Mouse (Mus musculus) kidney, adult 2 months (tissue): ENCODE measurements around the gene Adap2. TPM values are rescaled to one million over a fixed set of nuclear protein-coding genes. Genes with fewer than 3 reads are reported as not detected.

ENCODE experiments used
- DNase-seq: peaks from one replicate; pipeline ENCODE4 v3.0.0; 2021
- H3K27ac ChIP-seq: fragments of 200-500 bp; 2 replicates; pipeline ENCODE4 v1.5.1; 2012; ENCODE audit warnings: low read depth, low read length, control low read depth, inconsistent platforms; ENCODE audit not compliant: insufficient read depth
- H3K27me3 ChIP-seq: fragments of 200-500 bp; replicated peaks from 2 replicates; pipeline ENCODE4 v1.6.1; 2012; ENCODE audit warnings: mild to moderate bottlenecking, moderate library complexity, low read length, inconsistent platforms; ENCODE audit not compliant: control insufficient read depth, insufficient read depth
- H3K36me3 ChIP-seq: fragments of 200-500 bp; 2 replicates; pipeline ENCODE4 v1.6.1; 2012; ENCODE audit warnings: mild to moderate bottlenecking, moderate library complexity, low read length, inconsistent platforms; ENCODE audit not compliant: control insufficient read depth, insufficient read depth
- H3K4me1 ChIP-seq: fragments of 200-500 bp; 2 replicates; pipeline ENCODE4 v1.6.1; 2011; ENCODE audit warnings: low read length; ENCODE audit not compliant: control insufficient read depth, insufficient read depth
- H3K4me3 ChIP-seq: fragments of 200-500 bp; 2 replicates; pipeline ENCODE4 v1.5.1; 2011; ENCODE audit warnings: mild to moderate bottlenecking, low read depth, low read length, control low read depth; ENCODE audit not compliant: insufficient read depth
- CTCF ChIP-seq: fragments of 200-500 bp; conservative IDR thresholded peaks from 2 replicates; pipeline ENCODE4 v1.5.1; 2011; ENCODE audit warnings: low read depth, mild to moderate bottlenecking, control low read depth, low read length, moderate library complexity, mixed read lengths; ENCODE audit not compliant: insufficient read depth, insufficient read length
- POLR2A ChIP-seq: fragments of 200-500 bp; IDR thresholded peaks from one replicate; pipeline ENCODE4 v1.6.1; 2011; ENCODE audit warnings: low read depth, low read length, control low read depth
- WGBS: fragments of 180-500 bp; shearing (Covaris S2); methylation state at CpG from one replicate; pipeline ENCODE4 v1.1.7; 2018; 5-methylcytosine and 5-hydroxymethylcytosine counted together
- polyA plus RNA-seq: library from polyadenylated mRNA; depleted of rRNA; stranded (reverse); fragments of >200 nt; gene quantifications from 2 replicates; pipeline ENCODE4 v1.2.3, GENCODE M21; 2012

The Adap2 gene
- polyA plus RNA-seq, 1 experiment: 26.8 TPM

DNA sequence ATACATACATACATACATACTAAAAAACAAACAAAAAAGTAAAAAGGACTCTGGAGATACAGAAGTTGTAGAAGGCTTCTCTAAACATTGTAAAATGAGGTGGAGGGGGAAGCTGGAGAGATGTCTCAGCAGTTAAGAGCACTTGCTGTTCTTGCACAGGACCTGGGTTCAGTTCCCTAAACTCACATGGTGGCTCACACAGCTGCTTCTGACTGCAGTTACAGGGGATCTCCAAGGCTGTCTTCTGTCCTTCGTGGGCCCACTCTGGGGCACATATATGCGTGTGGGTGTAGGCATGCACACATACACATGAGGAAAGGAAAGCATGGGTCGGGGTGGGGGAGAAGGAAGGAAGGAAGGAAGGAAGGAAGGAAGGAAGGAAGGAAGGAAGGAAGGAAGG lies 15.7 kb downstream of the Adap2 start:
- TF ChIP-seq POLR2A: no peak
- TF ChIP-seq CTCF: no peak
- DNase-seq: no peak
- no peak overlapping the region for H3K4me3 ChIP-seq
- 83% methylated on average over 3 of the region's 3 CpGs for WGBS
- no peaks in the 10 kb centered on the region for H3K27me3 ChIP-seq
- 0 out of 2 replicates have a peak, but pooled peaks cover 2% of the 10 kb centered on the region for H3K36me3 ChIP-seq
- peaks cover 24% of the 10 kb centered on the region for H3K4me1 ChIP-seq
- no peak overlapping the region for H3K27ac ChIP-seq

DNA sequence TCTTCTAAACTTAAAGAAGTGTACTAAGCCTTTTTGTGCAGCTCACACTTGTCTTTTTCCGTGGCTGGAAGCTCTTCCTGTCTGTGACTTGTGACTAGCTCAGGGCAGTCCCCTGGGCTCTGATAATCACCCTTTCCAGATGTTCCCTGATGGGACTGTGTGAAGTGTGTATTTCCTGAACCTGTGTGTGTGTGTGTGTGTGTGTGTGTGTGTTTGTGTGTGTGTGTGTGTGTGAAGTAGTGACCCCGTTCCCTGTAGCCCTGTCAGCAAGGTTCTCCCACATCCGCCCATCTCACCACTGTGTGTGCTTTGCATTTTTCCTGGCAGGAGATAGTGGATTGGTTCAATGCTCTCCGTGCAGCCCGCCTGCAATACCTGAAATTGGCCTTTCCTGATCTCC lies 16.4 kb downstream of the Adap2 start:
- no peak for DNase-seq
- TF ChIP-seq CTCF (no peak), POLR2A (no peak)
- no peak overlapping the region for H3K4me3 ChIP-seq
- peaks cover 24% of the 10 kb centered on the region for H3K4me1 ChIP-seq
- peak overlapping the region; percentile 35; the same call in 1 of the 2 replicates for H3K27ac ChIP-seq
- H3K27me3 ChIP-seq: no peaks in the 10 kb centered on the region
- 0 out of 2 replicates have a peak, but pooled peaks cover 2% of the 10 kb centered on the region for H3K36me3 ChIP-seq
- WGBS: 55% methylated on average over 5 of the region's 5 CpGs

DNA sequence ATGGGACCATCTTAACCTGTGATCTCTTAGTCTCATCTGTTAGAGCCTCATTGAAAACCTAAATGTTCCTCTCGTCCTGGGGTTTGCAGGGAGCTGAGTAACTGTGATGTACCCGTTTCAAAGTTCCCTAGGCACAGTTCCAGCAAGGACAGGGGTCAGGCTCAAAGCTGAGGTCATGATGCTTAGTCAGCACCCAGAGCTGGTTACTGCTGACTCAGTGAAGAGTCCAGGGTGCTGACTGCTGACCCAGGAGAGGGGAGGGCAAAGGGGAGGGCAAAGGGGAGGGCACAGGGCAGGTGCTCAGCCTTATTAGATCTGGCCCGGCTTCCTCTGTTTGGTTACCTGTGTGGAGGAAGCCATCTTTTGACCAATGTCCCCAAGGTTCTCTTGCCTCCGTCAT lies 18.0 kb downstream of the Adap2 start:
- H3K4me3 ChIP-seq: no peak overlapping the region
- WGBS: 46% methylated on average over 4 of the region's 4 CpGs
- TF ChIP-seq CTCF (no peak), POLR2A (no peak)
- H3K27me3 ChIP-seq: no peaks in the 10 kb centered on the region
- no peaks in the 10 kb centered on the region for H3K36me3 ChIP-seq
- H3K27ac ChIP-seq: peak overlapping the region; percentile 92
- peak; percentile 96 for DNase-seq
- H3K4me1 ChIP-seq: peaks cover 25% of the 10 kb centered on the region

DNA sequence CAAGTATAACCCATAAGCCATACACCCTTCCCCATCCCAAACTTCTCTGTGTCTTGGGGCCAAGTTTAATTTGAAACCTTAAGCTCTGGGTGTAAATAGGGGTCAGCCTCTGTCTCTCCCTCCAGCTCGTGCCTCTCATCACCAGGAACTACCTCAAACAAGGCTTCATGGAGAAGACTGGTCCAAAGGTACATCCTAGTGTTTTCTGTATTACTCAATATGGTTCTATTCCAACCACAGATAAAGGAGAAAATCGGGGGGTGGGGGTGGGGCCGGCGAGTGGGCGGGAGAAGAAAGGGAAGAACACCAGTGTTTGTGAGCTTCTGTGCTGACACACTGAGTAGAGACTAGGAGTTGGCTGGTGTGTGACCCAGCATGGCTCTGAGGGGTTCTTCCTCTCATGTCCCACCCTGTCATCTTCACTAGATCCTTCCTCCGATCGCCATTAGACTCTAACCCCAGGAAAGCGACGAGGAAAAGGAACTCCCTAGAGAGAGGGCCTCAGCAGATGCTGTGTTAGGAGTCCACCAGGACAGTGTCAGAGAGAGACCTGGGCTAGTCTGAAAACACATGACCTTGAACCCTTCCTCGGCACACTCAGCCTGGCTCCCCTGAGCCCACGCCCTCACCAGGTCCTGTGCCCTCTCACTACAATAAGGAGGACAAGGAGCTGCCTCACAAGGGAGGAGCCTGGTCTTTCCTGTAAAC lies 20.2 kb downstream of the Adap2 start:
- Histone ChIP-seq H3K4me3 (no peak overlapping the region), H3K36me3 (no peaks in the 10 kb centered on the region), H3K4me1 (peaks cover 27% of the 10 kb centered on the region), H3K27me3 (no peaks in the 10 kb centered on the region), H3K27ac (peak overlapping the region; percentile 21; the same call in 1 of the 2 replicates)
- WGBS: 79% methylated on average over 11 of the region's 11 CpGs
- TF ChIP-seq POLR2A (no peak), CTCF (no peak)
- no peak for DNase-seq

DNA sequence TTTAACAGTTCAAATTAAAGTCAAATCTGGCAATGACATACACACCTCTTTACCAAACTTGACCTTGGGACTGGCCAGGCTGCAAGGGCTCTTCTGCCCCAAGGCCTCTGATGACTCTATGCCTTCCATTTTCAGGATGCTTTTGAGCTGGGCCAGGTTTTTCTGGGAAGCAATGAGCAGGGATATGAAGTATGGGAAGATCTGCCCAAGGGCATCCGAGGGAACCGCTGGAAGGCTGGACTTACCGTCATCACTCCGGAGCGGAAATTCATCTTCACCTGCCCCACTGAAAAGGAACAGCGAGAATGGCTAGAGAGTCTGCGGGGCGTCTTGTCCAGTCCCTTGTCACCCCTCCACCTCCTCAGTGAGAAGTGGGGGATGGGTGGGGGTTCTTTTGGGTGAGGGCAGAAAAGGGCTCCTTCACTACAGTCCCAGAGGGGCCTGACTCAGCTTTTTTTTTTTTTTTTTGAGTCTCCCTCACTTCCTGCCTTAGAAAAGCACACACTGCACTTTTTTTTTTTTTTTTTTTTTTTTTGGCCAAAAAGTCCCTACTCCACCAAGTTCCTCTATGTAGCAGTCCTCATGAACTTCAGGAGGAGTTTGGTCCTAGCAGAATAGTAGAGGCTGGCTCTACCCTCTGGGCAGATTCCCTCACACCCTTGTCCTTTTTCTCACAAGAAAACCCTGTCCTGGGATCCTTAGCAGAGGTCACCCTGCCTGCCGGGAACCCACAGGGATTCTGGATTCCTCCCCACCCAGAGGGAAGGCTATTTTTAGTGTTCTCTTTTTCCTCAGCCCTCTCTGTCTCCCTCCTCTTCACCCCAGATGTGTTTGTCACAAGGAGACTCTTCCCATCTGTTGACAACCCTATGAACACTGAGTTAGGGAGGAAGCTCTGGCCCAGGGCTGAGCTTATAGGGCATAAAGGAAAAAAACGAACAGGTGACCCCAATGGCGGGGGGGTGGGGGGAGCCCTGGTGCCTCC lies 23.3 kb downstream of the Adap2 start:
- Histone ChIP-seq H3K4me3 (no peak overlapping the region), H3K27ac (peak overlapping the region; percentile 84), H3K36me3 (no peaks in the 10 kb centered on the region), H3K4me1 (peaks cover 8% of the 10 kb centered on the region; the same call in 1 of the 2 replicates), H3K27me3 (no peaks in the 10 kb centered on the region)
- 73% methylated on average over 11 of the region's 11 CpGs for WGBS
- TF ChIP-seq POLR2A (no peak), CTCF (no peak)
- DNase-seq: peak; percentile 44

DNA sequence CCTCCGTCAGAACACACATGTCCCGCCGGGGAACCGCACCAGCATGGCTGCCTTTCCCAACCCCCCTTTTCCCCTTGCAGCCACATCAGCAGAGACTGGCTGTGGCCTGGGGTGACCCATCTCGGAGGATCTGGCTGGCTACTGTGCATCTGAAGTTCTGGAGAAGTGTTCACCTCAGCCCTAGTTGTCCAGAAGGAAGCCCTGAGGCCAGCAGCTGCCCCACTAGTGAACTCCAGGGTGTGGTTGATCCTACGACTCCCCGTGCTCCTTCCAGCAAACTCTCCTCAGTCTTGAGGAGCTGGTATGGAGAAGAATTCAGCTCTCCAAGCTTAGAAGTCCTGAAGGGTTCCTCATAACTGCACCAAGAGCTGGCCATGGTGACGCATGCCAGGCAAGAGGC lies 24.4 kb downstream of the Adap2 start:
- Histone ChIP-seq H3K27ac (peak overlapping the region; percentile 84; the same call in 1 of the 2 replicates), H3K4me3 (no peak overlapping the region), H3K27me3 (no peaks in the 10 kb centered on the region), H3K36me3 (no peaks in the 10 kb centered on the region), H3K4me1 (peaks cover 4% of the 10 kb centered on the region; the same call in 1 of the 2 replicates)
- no peak for DNase-seq
- 80% methylated on average over 8 of the region's 8 CpGs for WGBS
- TF ChIP-seq POLR2A: no peak
- no peak for TF ChIP-seq CTCF
